23 mouse cellular contexts compared by ENCODE assay signal in the genomic region with DNA sequence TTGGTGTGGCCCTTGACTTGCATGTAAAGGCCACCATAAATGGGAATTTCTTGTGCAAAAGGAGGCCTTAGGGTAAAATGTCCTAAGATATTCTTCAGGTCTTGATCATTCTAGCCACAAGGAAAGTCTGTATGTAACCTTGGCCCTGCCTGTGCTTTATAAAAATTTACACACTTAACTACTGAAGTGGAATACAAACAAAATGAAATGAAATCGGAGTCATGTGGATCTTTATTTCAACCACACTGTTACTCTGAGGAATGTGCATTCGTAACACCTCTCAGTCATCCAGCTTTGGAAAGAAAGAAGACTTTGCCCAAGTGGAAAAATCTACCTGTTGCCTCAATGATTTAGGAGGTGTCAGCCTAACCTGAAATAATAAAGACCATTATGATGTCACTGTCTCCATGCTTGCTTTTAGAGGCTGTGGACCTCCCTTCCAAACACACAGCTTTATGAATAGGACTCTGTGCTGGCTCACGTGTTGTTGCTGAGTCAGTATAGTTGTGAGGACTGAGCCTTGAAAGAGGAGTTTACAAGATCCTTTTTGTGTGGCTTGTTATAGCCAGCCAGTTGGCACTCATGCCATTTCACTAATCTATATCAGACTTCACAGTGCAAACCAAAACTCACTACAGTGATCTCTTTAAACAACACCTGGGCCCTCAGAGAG. TPM values are rescaled to one million over a fixed set of nuclear protein-coding genes. Genes with fewer than 3 reads are reported as not detected.
"Had no signal": no experiment of that assay in that cellular context is flagged by ENCODE, and none has a peak within 500 bp of the region (broad histone marks: within the 10 kb centered on the region; RNA-seq: fewer than 3 reads in every experiment).

No protein-coding gene starts in this region.

- H3K9me3 ChIP-seq: kidney, embryonic 15.5 days; liver, embryonic 12.5 days; liver, embryonic 15.5 days; midbrain, embryonic 12.5 days; midbrain, embryonic 15.5 days; neural tube, embryonic 12.5 days; neural tube, embryonic 15.5 days; stomach, embryonic 15.5 days had no signal

- H3K9ac ChIP-seq: kidney, embryonic 15.5 days; liver, embryonic 12.5 days; liver, embryonic 15.5 days; midbrain, embryonic 12.5 days; midbrain, embryonic 15.5 days; neural tube, embryonic 12.5 days; neural tube, embryonic 15.5 days; stomach, embryonic 15.5 days had no signal

- H3K4me1 ChIP-seq: kidney, embryonic 15.5 days; liver, embryonic 12.5 days; liver, embryonic 15.5 days; midbrain, embryonic 12.5 days; midbrain, embryonic 15.5 days; neural tube, embryonic 12.5 days; neural tube, embryonic 15.5 days; stomach, embryonic 15.5 days had no signal

- H3K36me3 ChIP-seq: kidney, embryonic 15.5 days; liver, embryonic 12.5 days; liver, embryonic 15.5 days; midbrain, embryonic 12.5 days; midbrain, embryonic 15.5 days; neural tube, embryonic 12.5 days; neural tube, embryonic 15.5 days; stomach, embryonic 15.5 days had no signal

- H3K27ac ChIP-seq: kidney, embryonic 15.5 days; left cerebral cortex, adult 2 months; liver, embryonic 12.5 days; liver, embryonic 15.5 days; macrophage; midbrain, embryonic 12.5 days; midbrain, embryonic 15.5 days; neural tube, embryonic 12.5 days; neural tube, embryonic 15.5 days; stomach, embryonic 15.5 days had no signal

- H3K27me3 ChIP-seq: kidney, embryonic 15.5 days; liver, embryonic 12.5 days; liver, embryonic 15.5 days; midbrain, embryonic 12.5 days; midbrain, embryonic 15.5 days; neural tube, embryonic 12.5 days; neural tube, embryonic 15.5 days; stomach, embryonic 15.5 days had no signal

- H3K4me2 ChIP-seq: kidney, embryonic 15.5 days; liver, embryonic 12.5 days; liver, embryonic 15.5 days; midbrain, embryonic 12.5 days; midbrain, embryonic 15.5 days; neural tube, embryonic 12.5 days; neural tube, embryonic 15.5 days; stomach, embryonic 15.5 days had no signal

- DNase-seq: kidney, adult 11 months; kidney, adult 8-10 months; kidney, postnatal 10 days; kidney, postnatal 36 days; layer of hippocampus, postnatal 36 days; liver; lung, adult 2 months; right cerebral cortex, adult 18-20 months; right cerebral cortex, postnatal 14 days; right cerebral cortex, postnatal 4 days; thymus, postnatal 36 days had no signal

- H3K4me3 ChIP-seq: kidney, embryonic 15.5 days; left cerebral cortex, adult 2 months; liver, embryonic 12.5 days; liver, embryonic 15.5 days; midbrain, embryonic 12.5 days; midbrain, embryonic 15.5 days; neural tube, embryonic 12.5 days; neural tube, embryonic 15.5 days; stomach, embryonic 15.5 days had no signal

- ATAC-seq: liver, embryonic 12.5 days; midbrain, embryonic 15.5 days had no signal

RNA-seq across cellular contexts. Expression of a gene that starts 42.0 kb away (rescaled TPM):
- polyA plus RNA-seq: intestine, embryonic 14.5 days; kidney, embryonic 15.5 days; liver, embryonic 12.5 days; liver, embryonic 15.5 days; lung, adult 2 months; midbrain, embryonic 12.5 days; midbrain, embryonic 15.5 days; neural tube, embryonic 12.5 days; neural tube, embryonic 15.5 days; stomach, embryonic 15.5 days; urinary bladder, adult 2 months had no signal
